Mouse (Mus musculus) Patski (cell line): ENCODE data around the gene Acaca. TPM values are rescaled to one million over a fixed set of nuclear protein-coding genes. Genes with fewer than 3 reads are reported as not detected.

Source experiments
- ATAC-seq: fragments of 100-300 bp; one replicate; pipeline ENCODE4 v1.8.0; 2021
- CTCF ChIA-PET: fragments of 350-600 bp; sonication (Branson Sonifier 250); formaldehyde crosslinking; loops from one replicate; lab custom pipeline; 2022; ENCODE audit warnings: inconsistent platforms; lab: Charles Lee
- POLR2A ChIA-PET: fragments of 350-600 bp; sonication (Branson Sonifier 250); formaldehyde crosslinking; loops from one replicate; lab custom pipeline; 2022; ENCODE audit warnings: antibody characterized with exemption, inconsistent platforms; lab: Charles Lee
- DNase-seq: peaks from one replicate; pipeline ENCODE4 v3.0.0-alpha.2; 2011; ENCODE audit warnings: low read depth, low spot score
- H3K27me3 ChIP-seq: fragments of 371-371 bp; one replicate; pipeline ENCODE4 v1.5.1; 2021
- CTCF ChIP-seq: fragments of 100-300 bp; IDR thresholded peaks from one replicate; pipeline ENCODE4 v1.5.1; 2021
- in situ Hi-C: fragments of 300-500 bp; cut with MboI; formaldehyde crosslinking; loops from 3 replicates; pipeline ENCODE4 v1.11.1; 2018; ENCODE audit warnings: low pct_unique_long_range_greater_than_20kb, mixed read lengths
- polyA plus RNA-seq: library from polyadenylated mRNA; unstranded; gene quantifications from one replicate; pipeline ENCODE4 v1.2.3, GENCODE M21; 2021

Acaca gene
- polyA plus RNA-seq, 1 experiment from 2014 or later: 29.4 TPM

- ChIA-PET POLR2A (no interaction called here), CTCF (interaction anchor here (1.3 kb wide), 1 partner anchor 18 kb away, joined by 3 read pairs; no protein-coding TSS in a partner anchor)
- DNase-seq (no peak), ATAC-seq (no peak)
- in situ Hi-C loops: no loop called here
- H3K27me3 ChIP-seq: no peaks in the 10 kb centered on the region
- no peak for TF ChIP-seq CTCF
These were observed 141.0 kb downstream of the Acaca start for GRCm38 (mm10) chr11:84270511-84270910.

GRCm38 (mm10) chr11:84271948-84272347, 142.5 kb downstream of the Acaca start:
- ChIA-PET POLR2A (no interaction called here), CTCF (interaction anchor here (1.3 kb wide), 1 partner anchor 17 kb away, joined by 3 read pairs; no protein-coding TSS in a partner anchor)
- in situ Hi-C loops: no loop called here
- no peak for ATAC-seq
- no peak for DNase-seq
- TF ChIP-seq CTCF: no peak
- no peaks in the 10 kb centered on the region for H3K27me3 ChIP-seq

- POLR2A ChIA-PET: interaction anchor here (1.0 kb wide), 1 partner anchor 10 kb away, joined by 3 read pairs; no protein-coding TSS in a partner anchor
- TF ChIP-seq CTCF: no peak
- in situ Hi-C loops: no loop called here
These were observed 143.1 kb downstream of the Acaca start for GRCm38 (mm10) chr11:84272574-84272973.

GRCm38 (mm10) chr11:84276979-84277378, 147.5 kb downstream of the Acaca start:
- TF ChIP-seq CTCF: no peak
- ATAC-seq (no peak), DNase-seq (no peak)
- in situ Hi-C loops: no loop called here
- ChIA-PET CTCF (interaction anchor here (0.9 to 1.4 kb wide), 3 partner anchors 9 to 12 kb away, joined by 3 to 5 read pairs (median 3); no protein-coding TSS in a partner anchor), POLR2A (interaction anchor here (0.6 kb wide), 1 partner anchor 133 kb away, joined by 4 read pairs; no protein-coding TSS in a partner anchor)
- H3K27me3 ChIP-seq: no peaks in the 10 kb centered on the region

More at GRCm38 (mm10) chr11:84272574-84272973, 143.1 kb downstream of the Acaca start:
- no peaks in the 10 kb centered on the region for H3K27me3 ChIP-seq
- ATAC-seq: no peak
- no peak for DNase-seq
- CTCF ChIA-PET: no interaction called here

- CTCF ChIA-PET: no interaction called here
- POLR2A ChIA-PET: interaction anchor here (0.6 kb wide), 1 partner anchor 12 kb away, joined by 3 read pairs; no protein-coding TSS in a partner anchor
- in situ Hi-C loops: no loop called here
- TF ChIP-seq CTCF: no peak
- no peaks in the 10 kb centered on the region for H3K27me3 ChIP-seq
- DNase-seq: no peak
- no peak for ATAC-seq
These were observed 151.8 kb downstream of the Acaca start for GRCm38 (mm10) chr11:84281280-84281679.

GRCm38 (mm10) chr11:84282944-84283703, 153.7 kb downstream of the Acaca start:
- CTCF ChIA-PET: interaction anchor here (1.4 to 1.8 kb wide), 2 partner anchors 12 to 18 kb away, joined by 3 to 6 read pairs; no protein-coding TSS in a partner anchor
- no peak for TF ChIP-seq CTCF
- in situ Hi-C loops: no loop called here
- ATAC-seq: no peak
- POLR2A ChIA-PET: interaction anchor here (0.8 kb wide), 1 partner anchor 10 kb away, joined by 3 read pairs; no protein-coding TSS in a partner anchor
- no peaks in the 10 kb centered on the region for H3K27me3 ChIP-seq
- DNase-seq: no peak

- TF ChIP-seq CTCF: no peak
- ChIA-PET CTCF (no interaction called here), POLR2A (interaction anchor here (0.7 kb wide), 1 partner anchor 524 kb away, joined by 6 read pairs; no protein-coding TSS in a partner anchor)
- ATAC-seq (no peak), DNase-seq (no peak)
- in situ Hi-C loops: no loop called here
- no peaks in the 10 kb centered on the region for H3K27me3 ChIP-seq
These were observed 161.3 kb downstream of the Acaca start for GRCm38 (mm10) chr11:84290781-84291180.

GRCm38 (mm10) chr11:84292532-84292931, 163.1 kb downstream of the Acaca start:
- POLR2A ChIA-PET: no interaction called here
- no peak for DNase-seq
- in situ Hi-C loops: no loop called here
- H3K27me3 ChIP-seq: no peaks in the 10 kb centered on the region
- CTCF ChIA-PET: no interaction called here
- ATAC-seq: no peak
- no peak for TF ChIP-seq CTCF

GRCm38 (mm10) chr11:84293288-84293687, 163.8 kb downstream of the Acaca start:
- no peaks in the 10 kb centered on the region for H3K27me3 ChIP-seq
- ATAC-seq (no peak), DNase-seq (no peak)
- ChIA-PET CTCF (interaction anchor here (0.6 to 0.7 kb wide), 2 partner anchors 8 to 54 kb away, joined by 3 read pairs; no protein-coding TSS in a partner anchor), POLR2A (interaction anchor here (0.6 to 1.0 kb wide), 2 partner anchors 12 to 48 kb away, joined by 3 to 5 read pairs; no protein-coding TSS in a partner anchor)
- no peak for TF ChIP-seq CTCF
- in situ Hi-C loops: no loop called here

- H3K27me3 ChIP-seq: no peaks in the 10 kb centered on the region
- no peak for ATAC-seq
- no peak for DNase-seq
- CTCF ChIA-PET: no interaction called here
- POLR2A ChIA-PET: no interaction called here
- in situ Hi-C loops: no loop called here
- TF ChIP-seq CTCF: no peak
These were observed 166.9 kb downstream of the Acaca start for GRCm38 (mm10) chr11:84296337-84296736.

- ATAC-seq (no peak), DNase-seq (no peak)
- TF ChIP-seq CTCF: no peak
- POLR2A ChIA-PET: no interaction called here
- in situ Hi-C loops: no loop called here
- H3K27me3 ChIP-seq: no peaks in the 10 kb centered on the region
- CTCF ChIA-PET: no interaction called here
These were observed 176.0 kb downstream of the Acaca start for GRCm38 (mm10) chr11:84305474-84305873.
